Mouse (Mus musculus) liver, embryonic 14.5 days (tissue): Measurements from ENCODE around the gene Nav1. TPM values are rescaled to one million over a fixed set of nuclear protein-coding genes. Genes with fewer than 3 reads are reported as not detected.

Source experiments
- ATAC-seq: fragments of 200-750 bp; cut with Nextera tagmentation; 2 replicates; pipeline ENCODE4 v1.8.0; 2017; ENCODE audit warnings: moderate number of reproducible peaks, mild to moderate bottlenecking, moderate library complexity; ENCODE audit not compliant: insufficient read depth
- DNase-seq, 3 experiments: peaks; one replicate each; pipeline ENCODE4 v3.0.0-alpha.2; 2012 to 2013; ENCODE audit warnings: low read depth in 3 of 3, low spot score in 3 of 3
- H3K27ac ChIP-seq: fragments of 300-500 bp; sonication (generic); 2 replicates; pipeline ENCODE4 v1.5.1; 2014; ENCODE audit warnings: moderate library complexity, mild to moderate bottlenecking, control low read depth, inconsistent platforms
- H3K27me3 ChIP-seq: fragments of 300-500 bp; sonication (generic); 2 replicates; pipeline ENCODE4 v1.6.1; 2014; ENCODE audit warnings: mild to moderate bottlenecking, low read length, moderate library complexity; ENCODE audit not compliant: control insufficient read depth, insufficient read depth
- H3K36me3 ChIP-seq: fragments of 300-500 bp; sonication (generic); replicated peaks from 2 replicates; pipeline ENCODE4 v1.6.1; 2014; ENCODE audit warnings: low read depth; ENCODE audit not compliant: control insufficient read depth, insufficient read depth
- H3K4me1 ChIP-seq, 2 experiments: fragments of 200-500 bp in 1 of 2; fragments of 300-500 bp in 1 of 2; sonication (generic) in 1 of 2; replicated peaks; 2 replicates each; pipeline ENCODE4 v1.6.1; 2012 to 2014; ENCODE audit warnings: antibody characterized with exemption in 1 of 2, inconsistent platforms in 1 of 2, low read length in 1 of 2; ENCODE audit not compliant: control insufficient read depth in 2 of 2, insufficient read depth in 2 of 2
- H3K4me2 ChIP-seq: fragments of 300-500 bp; sonication (generic); 2 replicates; pipeline ENCODE4 v1.6.1; 2014; ENCODE audit warnings: low read depth, mild to moderate bottlenecking, control low read depth, moderate library complexity
- H3K4me3 ChIP-seq, 2 experiments: fragments of 200-500 bp in 1 of 2; fragments of 300-500 bp in 1 of 2; sonication (generic) in 1 of 2; 2 replicates each; pipeline ENCODE4 v1.5.1; 2012 to 2014; ENCODE audit warnings: low read depth in 2 of 2, low read length in 2 of 2, mild to moderate bottlenecking in 2 of 2, control low read depth in 1 of 2, inconsistent platforms in 1 of 2, moderate library complexity in 1 of 2; ENCODE audit not compliant: insufficient read depth in 1 of 2
- H3K9ac ChIP-seq: fragments of 300-500 bp; sonication (generic); replicated peaks from 2 replicates; pipeline ENCODE4 v1.6.1; 2014; ENCODE audit warnings: mild to moderate bottlenecking, control low read depth, moderate library complexity
- H3K9me3 ChIP-seq: fragments of 300-500 bp; sonication (generic); 2 replicates; pipeline ENCODE4 v1.6.1; 2016; ENCODE audit warnings: low read length, mixed read lengths; ENCODE audit not compliant: control insufficient read depth
- CTCF ChIP-seq: IDR thresholded peaks from 2 replicates; pipeline ENCODE4 v1.5.1; 2016; ENCODE audit warnings: antibody characterized with exemption, low read depth, control low read depth
- EP300 ChIP-seq: IDR thresholded peaks from 2 replicates; pipeline ENCODE4 v1.6.1; 2016; ENCODE audit warnings: antibody characterized with exemption, low read depth
- WGBS: fragments of 180-500 bp; shearing (Covaris S2); extraction: QIAGEN DNeasy Blood & Tissue Kit; methylation state at CpG from one replicate; pipeline ENCODE4 v1.1.7; 2014; ENCODE audit not compliant: insufficient replicate concordance; 5-methylcytosine and 5-hydroxymethylcytosine counted together
- polyA plus RNA-seq, 2 experiments: library from polyadenylated mRNA; depleted of rRNA in 1 of 2; stranded (reverse) in 1 of 2; unstranded in 1 of 2; fragments of >200 nt; fragmentation: Nextera tagmentation in 1 of 2; extraction: Ambion mirVana in 1 of 2; gene quantifications; 2 replicates each; pipeline versions ENCODE4 v1.2.1 to v1.2.3; 2012 to 2014

The Nav1 gene
- polyA plus RNA-seq, 2 experiments = 1.0 to 1.5 TPM

DNA sequence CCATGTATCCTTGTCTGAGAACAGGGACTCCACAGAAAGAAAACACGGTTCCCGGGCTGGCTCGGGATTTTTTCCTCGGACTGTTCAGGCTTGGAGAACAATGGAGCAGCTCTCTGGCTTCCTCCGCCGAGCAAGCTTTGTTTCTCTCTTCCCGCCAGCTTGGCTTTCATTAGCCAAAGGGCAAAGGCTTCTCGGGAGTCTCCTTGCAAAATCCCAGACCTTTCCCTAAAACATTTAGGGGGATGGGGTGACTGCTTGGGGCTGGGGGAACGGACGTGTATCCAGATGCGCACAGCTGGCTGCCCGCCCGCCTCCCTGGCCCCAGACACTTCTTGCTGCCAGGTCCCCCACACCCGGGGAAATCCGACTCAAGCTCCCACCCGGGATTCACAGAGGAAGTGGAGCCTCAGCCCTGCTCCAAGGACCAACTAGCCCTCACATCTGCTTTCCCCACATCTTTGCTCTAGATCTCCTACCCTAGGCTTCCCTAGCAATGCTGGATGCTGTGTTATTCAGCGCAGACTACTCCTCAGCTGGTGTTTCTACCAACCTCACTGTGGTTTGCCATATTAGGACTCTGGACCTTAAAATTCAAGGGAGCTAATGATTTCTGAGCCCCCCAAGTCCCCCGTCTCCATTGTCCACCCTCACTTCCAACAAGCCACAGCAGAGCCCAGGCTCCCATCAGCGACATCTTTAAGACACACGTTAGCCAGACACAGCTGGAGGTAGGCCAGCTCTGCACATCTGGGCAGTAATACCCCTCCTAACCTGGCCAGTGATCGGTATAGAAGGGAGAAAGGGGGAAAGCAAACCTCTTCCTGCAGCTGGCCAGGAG, 23.2 kb downstream of the Nav1 start:
- H3K9ac ChIP-seq = no peak overlapping the region
- peaks cover 28% of the 10 kb centered on the region for H3K27me3 ChIP-seq
- WGBS = 48% methylated on average over 21 of the region's 21 CpGs

DNA sequence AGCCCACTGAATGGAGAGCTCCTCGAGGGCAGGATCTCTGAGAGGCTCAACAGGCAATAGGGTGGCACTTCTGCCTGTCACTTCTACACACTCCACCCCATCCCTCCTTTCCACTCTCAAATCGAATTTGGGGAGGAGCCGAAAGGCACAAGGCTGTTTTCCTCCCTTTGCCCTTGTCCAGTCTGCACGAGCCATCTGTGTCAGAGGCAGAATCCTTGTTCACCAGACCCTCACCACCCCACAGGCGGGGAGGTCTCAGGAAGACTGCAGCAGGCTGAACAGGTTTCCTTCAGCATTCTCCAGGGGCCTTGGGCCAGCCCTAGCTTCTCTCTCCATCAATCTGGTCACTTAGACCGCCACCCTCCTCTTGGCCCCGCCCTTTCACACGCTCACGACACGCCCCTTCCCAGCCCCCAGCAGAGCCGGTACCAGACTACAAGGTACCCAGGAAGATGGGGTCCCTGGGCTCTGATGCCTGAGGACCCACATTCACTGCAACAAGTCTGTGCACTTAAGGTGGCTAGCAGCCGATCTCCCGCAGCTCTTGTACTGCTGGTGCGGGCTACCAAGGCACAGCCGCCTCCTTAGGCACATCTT, 23.9 kb downstream of the Nav1 start:
- peak overlapping the region in 1 of 2 experiments; percentile 24; a peak in 1 of 4 replicates for H3K4me3 ChIP-seq
- ATAC-seq = no peak
- H3K27ac ChIP-seq = no peak overlapping the region
- H3K9ac ChIP-seq = no peak overlapping the region
- WGBS = 46% methylated on average over 15 of the region's 15 CpGs
- H3K36me3 ChIP-seq = no peaks in the 10 kb centered on the region
- H3K4me1 ChIP-seq = no peaks in the 10 kb centered on the region
- TF ChIP-seq CTCF (no peak), EP300 (no peak)
- H3K9me3 ChIP-seq = no peaks in the 10 kb centered on the region
- no peak for DNase-seq
- H3K4me2 ChIP-seq = no peak overlapping the region
- H3K27me3 ChIP-seq = peaks cover 28% of the 10 kb centered on the region

More for the DNA sequence above, 23.2 kb downstream of the Nav1 start:
- ATAC-seq = no peak
- H3K36me3 ChIP-seq = no peaks in the 10 kb centered on the region
- H3K9me3 ChIP-seq = no peaks in the 10 kb centered on the region
- no peak for TF ChIP-seq EP300
- no peak for TF ChIP-seq CTCF
- no peak overlapping the region for H3K27ac ChIP-seq
- H3K4me2 ChIP-seq = peak overlapping the region; percentile 63
- H3K4me1 ChIP-seq = no peaks in the 10 kb centered on the region
- DNase-seq = no peak
- peak overlapping the region in 1 of 2 experiments; percentile 24; a peak in 1 of 4 replicates for H3K4me3 ChIP-seq

DNA sequence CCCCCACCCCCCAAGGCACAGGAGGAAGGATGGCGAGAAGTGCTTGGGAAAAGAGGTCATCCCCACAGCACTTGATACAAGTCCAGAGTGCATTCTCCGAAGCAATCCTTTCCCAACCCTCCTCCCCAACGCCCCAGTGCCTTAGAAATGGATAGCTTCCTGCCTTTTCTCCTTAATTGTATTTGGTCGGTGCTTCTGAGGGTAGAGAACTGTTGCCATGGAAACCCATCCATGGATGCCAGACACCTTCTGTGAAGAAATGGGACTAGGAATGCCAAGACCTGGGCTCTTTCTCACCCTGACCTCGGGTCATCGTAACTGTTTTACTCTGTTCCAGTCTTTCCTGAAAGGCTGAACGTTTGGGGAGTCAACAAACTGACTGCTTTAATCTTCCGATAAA, 26.1 kb downstream of the Nav1 start:
- Histone ChIP-seq H3K4me3 (no peak overlapping the region), H3K9ac (no peak overlapping the region), H3K4me2 (no peak overlapping the region), H3K27ac (no peak overlapping the region), H3K4me1 (no peaks in the 10 kb centered on the region), H3K36me3 (no peaks in the 10 kb centered on the region), H3K9me3 (no peaks in the 10 kb centered on the region), H3K27me3 (peaks cover 26% of the 10 kb centered on the region)
- ATAC-seq (no peak), DNase-seq (no peak)
- whole genome bisulfite sequencing = 54% methylated on average over 8 of the region's 8 CpGs
- TF ChIP-seq CTCF (no peak), EP300 (no peak)

DNA sequence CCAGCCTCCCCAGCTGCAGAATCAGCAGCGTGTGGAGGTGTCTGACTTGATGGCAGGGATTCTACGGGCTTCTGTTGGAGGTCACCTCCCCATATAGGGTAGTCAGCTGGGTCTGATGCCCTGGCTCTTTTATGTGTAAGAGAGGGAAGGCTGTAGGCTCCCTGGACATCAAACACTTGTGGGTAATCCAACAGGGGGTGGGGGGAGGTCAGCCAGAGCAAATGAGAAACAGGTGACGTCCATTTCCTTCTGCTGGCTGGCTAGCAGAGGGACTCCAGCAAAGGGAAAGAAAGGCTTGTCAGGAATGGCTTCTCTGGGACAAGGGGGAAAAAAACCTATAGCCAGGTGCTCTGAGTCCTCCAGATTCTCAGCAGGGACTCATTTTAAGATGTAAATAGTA, 28.0 kb downstream of the Nav1 start:
- WGBS = 45% methylated on average over 3 of the region's 3 CpGs
- no peaks in the 10 kb centered on the region for H3K36me3 ChIP-seq
- TF ChIP-seq EP300 (no peak), CTCF (no peak)
- DNase-seq (no peak), ATAC-seq (no peak)
- H3K27ac ChIP-seq = no peak overlapping the region
- H3K27me3 ChIP-seq = peaks cover 8% of the 10 kb centered on the region
- H3K4me2 ChIP-seq = no peak overlapping the region
- no peaks in the 10 kb centered on the region for H3K9me3 ChIP-seq
- no peak overlapping the region for H3K4me3 ChIP-seq
- no peak overlapping the region for H3K9ac ChIP-seq
- H3K4me1 ChIP-seq = no peaks in the 10 kb centered on the region

DNA sequence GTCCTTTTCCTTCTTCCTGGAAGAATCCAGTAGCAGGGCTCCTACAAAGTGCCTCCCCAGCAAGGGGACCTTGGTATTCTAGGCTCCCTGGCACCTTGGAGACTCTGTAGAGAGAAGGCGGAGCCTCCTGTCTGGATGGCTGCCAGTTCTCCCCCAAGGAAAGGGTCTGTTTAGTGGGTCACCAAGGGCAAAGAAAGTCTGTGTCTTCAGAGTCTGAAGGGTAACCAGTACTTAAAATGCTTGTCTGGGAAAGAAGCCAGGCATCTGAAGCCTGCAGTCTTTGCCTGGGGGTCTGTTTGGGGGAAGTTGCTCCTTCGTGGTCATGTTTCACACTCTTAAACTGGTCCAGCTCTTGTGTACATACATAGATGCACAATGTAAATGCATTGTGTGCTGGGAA, 29.3 kb downstream of the Nav1 start:
- ATAC-seq (no peak), DNase-seq (no peak)
- WGBS = 61% methylated on average over 2 of the region's 2 CpGs
- Histone ChIP-seq H3K9me3 (no peaks in the 10 kb centered on the region), H3K36me3 (no peaks in the 10 kb centered on the region), H3K27me3 (no peaks in the 10 kb centered on the region), H3K27ac (no peak overlapping the region), H3K9ac (no peak overlapping the region), H3K4me1 (no peaks in the 10 kb centered on the region), H3K4me2 (no peak overlapping the region), H3K4me3 (no peak overlapping the region)
- TF ChIP-seq EP300 (no peak), CTCF (no peak)
